Mouse (Mus musculus) spleen, postnatal 10 days (tissue): Measurements from ENCODE around the gene Letmd1.
"Not testable (repeated sequence)": the region's sequence is repeated elsewhere in the genome, so short reads cannot be mapped to it uniquely, and the experiment has no call there.

Experiments used
- DNase-seq, 2 experiments: peaks; one replicate each; pipeline ENCODE4 v3.0.0; 2021 to 2022; ENCODE audit warnings: low spot score in 2 of 2

Gene Letmd1

DNA sequence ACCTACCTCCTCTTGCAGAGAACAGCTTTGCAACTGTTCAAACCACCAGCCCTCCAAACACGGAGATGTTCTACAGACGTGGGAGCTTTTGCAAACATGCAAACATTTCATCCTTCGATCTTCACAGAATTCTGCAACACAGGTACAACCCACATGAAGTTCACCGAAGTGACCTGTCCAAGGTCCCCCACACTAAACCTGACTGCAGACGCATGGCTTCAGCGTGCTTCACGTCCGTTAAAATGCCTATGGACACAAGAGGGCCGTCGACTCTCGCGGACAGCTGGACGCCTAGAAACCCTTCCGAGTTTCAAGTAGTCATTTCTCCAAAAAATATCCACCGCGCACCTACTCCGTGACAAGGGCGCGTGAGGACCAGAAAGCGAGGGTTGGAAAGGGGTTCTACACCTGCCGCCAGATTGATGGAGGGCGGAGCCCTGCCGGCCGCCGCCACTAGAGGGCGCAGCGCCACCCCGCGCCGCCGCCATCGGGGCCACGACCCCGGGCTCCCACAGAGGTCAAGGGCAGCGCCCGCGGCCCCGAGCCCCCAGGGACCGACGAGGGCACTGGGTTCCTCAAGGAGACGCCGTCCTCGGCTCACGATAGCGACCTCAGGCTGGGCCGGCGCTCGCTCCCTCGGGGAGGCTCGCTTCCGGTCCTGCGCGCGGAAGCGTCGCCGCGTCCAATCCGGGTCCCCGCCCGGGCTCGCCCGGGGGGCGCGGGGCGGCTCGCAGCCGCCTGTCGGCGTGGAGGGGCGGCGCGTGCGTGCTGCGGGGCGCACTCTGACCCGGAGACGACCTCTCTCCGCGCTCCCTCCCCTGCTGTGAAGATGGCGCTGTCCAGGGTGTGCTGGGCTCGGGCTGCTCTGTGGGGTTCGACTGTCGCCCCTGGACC lies at the start of gene Letmd1:
Gene Letmd1, plus strand, starts transcription at position 729 of the 894 bp plus-strand sequence.
- peak; percentile 82 to 84 for DNase-seq

DNA sequence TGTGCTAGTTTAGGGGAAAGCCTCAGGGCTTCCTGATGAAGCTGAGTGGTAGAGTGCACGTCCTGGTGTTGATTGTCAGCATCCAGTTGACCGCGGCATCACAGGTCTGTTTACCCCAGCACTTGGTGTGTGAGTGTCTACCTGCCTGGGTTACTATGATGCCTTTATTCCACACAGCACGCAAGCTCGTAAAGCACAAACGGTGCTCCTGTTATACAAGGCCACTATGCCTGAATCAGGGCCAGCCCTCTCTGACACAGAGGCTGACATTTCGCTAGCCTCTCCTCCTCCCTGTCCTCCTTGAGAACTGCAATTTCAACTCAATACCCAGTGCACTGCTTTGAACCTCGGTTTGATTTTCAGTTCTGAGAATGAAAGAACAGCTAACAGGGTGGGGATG lies 49.5 kb upstream of the Letmd1 start:
- DNase-seq: peak in 1 of 2 experiments; percentile 20

DNA sequence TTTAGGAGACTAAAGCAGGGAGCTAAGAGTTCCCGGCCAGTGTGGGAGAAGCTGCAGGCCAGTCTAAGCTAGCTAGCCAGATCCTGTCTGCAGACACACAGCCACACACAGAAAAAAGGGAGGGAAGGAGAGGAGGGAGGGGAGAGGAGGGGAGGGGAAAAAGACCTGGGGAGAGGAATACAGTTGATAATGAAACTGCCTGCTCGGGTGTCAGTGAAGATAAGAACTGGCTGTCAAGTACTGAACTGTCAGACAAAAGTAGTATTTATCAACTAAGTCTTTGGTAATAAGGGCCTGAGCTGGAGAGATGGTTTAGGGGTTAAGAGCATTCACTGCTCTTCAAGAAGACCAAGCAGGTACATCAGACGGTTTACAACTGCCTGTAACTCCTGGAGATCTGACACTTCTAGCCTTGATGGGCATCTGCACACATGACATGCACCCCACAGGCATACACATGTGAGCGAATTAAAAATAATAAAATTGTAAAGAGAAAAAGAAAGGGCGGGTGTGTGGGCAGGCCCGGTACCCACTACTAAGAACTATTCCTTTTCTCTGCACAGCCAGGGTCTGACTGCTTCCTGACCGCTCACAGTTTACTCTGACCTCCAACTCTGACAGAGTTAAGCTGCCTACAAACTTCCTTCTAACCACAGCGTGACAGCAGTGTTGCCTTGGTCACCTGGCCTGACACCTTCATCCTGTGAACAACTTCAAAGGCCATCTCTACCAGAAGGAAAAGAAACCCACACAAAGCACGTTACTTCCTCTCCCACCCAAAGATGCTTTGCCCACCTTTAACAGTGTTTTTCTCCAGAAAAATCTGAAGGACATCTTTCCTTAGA lies 48.7 kb upstream of the Letmd1 start:
- peak; percentile 36 to 42 for DNase-seq

DNA sequence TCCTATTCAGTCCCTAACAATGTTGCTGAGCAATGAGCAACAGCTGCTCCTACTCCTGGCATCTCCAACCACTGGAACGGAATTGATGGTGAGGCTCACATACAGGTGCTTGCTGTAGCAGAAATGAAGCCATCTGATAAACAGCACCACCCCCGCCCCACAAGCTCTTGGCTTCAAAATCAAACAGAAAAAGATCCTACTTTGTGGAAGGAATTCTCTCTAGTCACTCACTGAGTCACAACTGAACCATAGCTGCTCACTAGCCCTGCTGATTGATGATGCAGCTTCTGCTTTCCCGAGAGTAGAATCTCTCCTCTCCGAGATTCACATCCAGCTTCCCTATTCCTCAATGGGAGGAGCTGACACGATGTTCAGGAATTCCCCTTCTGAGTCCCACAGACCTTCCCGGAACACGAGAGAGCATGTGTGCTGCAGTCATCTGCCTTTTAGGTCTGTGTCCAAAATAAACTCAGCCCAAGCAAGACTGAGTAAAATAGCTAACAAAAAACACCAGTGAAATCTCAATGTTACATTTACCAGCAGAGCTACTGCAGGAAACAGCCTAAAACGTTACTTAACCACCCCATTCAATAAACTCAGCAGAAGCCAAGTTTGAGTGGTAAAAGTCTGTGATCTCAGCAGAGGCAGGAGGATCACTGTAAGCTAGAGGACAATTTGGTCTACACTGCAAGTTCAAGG lies 47.6 kb upstream of the Letmd1 start:
- DNase-seq: peak; percentile 24 to 46

DNA sequence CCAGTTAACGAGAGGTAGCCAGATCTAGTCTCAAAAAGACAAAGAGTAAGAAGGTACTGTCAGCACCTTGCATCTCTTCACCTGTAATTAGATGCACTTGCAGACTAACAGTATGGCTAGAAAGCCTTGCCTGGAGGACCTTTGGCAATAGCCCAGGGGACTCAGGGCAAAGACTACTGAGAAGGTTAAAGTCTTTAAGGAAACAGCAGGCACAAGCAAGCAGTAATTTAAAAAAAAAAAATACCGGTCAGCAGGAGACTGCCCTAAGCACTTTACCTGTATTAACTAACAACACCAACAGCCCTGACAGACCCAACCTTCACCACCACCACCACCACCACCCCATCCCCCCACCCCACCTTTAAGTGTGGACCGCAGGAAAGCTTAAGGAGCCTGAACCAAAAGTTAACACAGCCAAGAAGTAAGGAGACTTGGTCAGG lies 47.0 kb upstream of the Letmd1 start, which contains the start of gene Gm5475:
Gene Gm5475, plus strand, starts transcription at position 390 of the 440 bp plus-strand sequence.
- DNase-seq: not testable (repeated sequence)

DNA sequence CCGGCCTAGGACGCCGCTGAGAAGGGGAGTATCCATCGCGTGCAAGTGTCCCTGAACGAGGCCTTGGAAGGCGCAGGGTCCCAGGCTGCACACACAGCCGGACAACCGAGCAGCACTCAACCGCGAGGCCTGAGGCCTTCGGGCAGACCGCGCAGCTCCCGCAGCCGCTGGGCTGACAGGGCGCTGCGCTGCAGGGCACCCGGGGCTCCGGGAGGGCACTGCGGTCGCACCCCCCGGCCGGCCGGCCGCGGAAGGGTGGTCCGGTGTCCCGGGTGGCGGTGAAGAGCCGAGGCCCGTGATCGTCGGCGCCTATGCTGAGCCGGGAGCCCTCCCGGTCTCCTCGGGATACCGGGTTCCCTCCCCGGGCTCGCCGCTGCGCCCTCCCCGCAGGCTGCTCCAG lies 46.3 kb upstream of the Letmd1 start:
- peak in 1 of 2 experiments; percentile 55 for DNase-seq

DNA sequence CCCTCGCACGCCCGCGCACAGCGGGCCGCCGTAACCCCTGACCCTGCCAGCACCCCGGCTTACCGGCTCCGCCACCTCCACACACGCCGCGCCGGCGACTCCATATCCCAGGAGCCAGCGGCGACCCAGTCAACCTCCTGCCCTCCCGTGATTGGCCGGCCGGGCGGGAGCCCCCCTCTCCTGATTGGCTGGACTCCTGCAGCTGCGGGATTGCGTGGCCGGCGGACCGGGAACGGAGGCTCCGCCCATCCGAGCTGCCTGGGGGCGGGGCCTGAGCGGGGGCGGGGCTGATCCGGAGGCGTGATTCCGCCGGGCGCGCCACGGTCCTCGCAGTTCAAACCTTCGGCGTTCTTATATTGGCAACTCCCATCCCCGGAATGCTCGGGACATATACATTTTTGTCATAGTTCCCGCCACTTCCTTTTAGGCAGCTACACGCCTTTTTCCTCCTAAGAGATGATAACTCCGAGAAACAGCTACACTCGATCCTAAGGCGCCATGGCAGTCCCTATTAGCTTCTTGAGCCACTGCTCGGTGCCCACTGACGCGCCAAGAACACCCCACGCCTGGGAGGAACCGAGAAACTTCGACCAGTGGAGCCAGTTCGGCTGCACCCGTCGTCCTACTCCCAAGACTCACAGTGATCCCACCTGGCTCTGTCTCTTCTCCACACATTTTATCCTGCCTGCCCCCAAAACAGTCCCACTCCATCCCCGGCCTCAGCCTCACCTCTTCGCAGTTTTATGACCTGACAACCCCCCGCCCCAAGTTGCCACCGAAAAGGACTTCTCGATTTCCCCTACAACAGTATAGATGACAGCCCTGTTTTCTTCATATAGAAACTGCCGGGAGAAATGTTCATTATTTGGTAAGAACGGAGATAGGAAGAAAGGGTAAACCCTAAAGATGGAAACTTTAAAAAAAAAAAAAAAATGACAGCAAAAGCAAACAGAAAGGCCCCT lies 45.6 kb upstream of the Letmd1 start:
- DNase-seq: peak; percentile 96 to 97

DNA sequence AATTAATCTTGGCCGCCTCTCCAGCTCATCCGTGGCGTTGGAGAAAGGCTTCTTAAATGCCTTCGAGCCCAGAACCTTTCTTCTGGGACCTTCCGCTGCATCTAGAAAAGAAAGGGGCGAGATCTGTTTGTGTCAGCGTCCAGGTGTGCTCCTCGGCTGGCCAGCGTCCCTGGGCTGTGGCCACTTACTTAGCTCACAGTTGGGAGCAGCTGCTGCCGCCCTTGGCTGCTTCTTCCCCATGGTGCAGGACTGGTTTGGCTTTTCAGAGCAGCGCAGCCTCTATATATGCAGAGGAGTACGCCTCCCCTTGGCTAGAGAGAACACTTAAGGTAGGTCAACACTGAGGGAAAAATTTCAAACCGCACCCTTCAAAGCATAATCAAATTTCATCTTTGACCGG lies 44.9 kb upstream of the Letmd1 start:
- DNase-seq: peak; percentile 45 to 53

DNA sequence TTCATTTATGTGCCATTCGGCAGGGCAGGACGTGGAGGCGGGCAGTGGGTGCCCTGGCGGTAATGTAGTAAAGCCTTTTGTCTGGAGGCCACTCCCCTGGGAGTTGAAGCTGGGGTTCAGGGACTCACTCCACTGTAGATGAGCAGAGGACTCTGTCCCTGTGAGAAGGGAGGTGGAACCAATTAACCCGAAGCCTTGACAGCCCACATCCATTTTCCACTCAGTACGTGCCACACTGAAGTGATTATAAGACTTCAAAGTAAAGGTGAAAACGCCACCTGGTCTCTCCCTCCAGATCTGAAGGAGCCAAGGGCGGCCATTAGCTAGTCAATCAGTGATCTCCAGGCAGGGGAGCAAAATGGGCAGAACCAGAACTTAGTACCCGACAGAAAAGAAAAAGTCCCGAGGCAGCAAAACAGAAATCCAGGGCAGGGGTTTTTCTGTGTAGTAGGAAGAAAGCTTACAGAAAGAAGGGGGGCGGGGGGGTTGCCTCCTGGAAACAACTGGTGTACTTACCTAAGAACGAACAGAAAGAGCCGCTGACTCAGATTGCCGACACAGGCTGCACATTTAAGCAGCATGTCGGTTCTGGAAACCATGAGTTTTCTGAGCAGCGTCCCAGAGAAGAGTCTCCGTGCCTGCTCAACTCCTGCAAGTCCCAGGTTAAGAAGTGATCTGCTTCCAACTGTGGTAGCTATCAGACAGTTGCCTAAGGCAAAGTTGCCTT lies 44.3 kb upstream of the Letmd1 start, which contains the start of gene Slc11a2:
Gene Slc11a2, minus strand, starts transcription at position 677 of the 727 bp plus-strand sequence.
- no peak for DNase-seq

DNA sequence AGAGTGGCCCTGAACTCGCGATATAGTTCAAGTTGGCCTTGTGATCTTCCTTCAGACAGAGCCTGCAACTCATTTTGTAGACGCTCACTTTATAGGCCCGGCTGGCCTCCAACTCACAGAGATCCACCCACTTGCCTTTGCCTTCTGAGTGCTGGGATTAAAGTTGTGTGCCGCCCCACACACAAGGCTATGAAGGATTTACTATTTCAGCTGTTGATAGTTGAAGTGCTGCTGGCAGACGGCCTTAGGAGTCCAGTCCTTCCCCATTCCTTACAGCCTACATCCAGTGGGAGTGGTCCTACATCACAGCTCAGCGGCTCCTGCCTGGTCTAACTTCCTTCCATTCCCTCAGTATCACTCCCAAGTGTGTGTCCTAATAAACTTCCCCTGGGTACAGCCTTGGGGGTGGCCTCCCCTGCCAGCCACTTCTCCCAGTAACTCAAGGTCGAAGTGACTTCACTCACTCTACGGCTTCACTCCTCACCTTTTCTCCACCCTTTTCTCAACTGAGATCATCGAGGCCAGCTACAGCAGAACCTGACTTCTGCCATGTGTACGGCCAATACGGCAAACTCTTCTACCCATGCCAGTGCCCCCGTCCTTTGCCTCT lies 40.4 kb upstream of the Letmd1 start:
- no peak for DNase-seq

DNA sequence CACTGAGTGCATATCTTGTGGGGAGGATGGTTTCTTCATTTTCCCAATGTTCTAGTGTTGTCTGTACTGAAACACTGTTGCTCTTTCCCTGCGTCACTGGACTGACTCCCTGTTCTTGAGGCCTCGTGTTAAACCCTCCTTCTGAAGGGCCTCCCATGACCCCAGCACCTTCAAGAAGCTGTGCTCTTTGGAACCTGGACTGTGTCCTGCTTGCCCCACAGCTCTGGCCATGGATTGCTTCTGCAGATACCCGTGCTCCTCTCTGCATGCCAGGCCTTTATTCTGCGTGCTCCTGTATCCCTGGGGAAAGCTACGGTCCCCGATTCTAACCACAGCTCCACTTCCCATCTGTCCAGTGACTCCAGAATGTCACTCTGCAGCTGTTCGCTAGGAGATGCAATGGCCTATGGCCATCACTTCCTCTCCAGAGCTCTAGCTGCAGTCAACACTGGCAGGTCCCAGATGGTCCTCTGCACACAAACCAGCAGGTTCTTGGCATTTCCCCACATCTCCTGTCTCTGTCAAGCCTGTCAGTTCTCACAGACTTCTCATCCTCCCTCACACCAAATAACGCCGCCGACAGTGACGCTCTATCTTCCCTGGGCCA lies 38.8 kb upstream of the Letmd1 start:
- DNase-seq: no peak

DNA sequence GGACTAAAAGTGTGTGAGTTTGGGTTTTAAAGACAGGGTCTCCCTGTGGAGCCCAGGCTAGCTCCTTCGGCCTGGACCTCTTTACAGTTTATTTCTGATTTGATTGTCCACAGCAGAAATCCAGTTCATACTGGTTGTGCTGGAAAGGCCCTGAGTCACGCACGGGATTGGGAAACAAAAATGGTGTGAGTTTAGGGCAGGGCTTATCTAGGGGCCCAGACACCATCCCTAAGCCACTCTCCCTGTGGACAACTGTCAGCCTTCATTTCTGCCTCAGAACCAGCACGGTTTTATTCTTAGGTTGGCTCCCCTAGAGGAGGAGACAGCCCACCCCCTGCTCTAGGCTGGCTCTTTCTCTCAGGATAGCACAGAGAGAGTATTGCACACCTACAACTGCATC lies 35.6 kb upstream of the Letmd1 start:
- DNase-seq: no peak

DNA sequence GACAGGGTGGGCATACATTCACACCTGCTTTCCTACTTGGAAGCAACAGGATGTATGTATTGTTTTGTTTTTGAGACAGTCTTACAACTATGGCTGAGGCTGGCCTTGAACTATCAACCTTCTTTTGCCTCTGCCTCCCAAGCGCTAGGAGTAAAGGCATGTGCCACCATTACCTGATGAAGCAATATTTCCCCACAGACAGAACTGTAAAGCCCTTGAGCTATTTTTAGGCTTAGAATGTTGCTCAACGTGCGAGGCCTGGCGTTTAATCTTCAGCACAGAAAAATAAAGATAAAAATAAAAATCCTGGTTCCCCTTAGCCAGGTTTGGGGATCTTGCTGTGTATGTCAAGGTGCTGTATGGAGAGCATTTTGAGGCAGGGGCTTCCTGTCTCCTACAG lies 32.7 kb upstream of the Letmd1 start:
- DNase-seq: no peak

DNA sequence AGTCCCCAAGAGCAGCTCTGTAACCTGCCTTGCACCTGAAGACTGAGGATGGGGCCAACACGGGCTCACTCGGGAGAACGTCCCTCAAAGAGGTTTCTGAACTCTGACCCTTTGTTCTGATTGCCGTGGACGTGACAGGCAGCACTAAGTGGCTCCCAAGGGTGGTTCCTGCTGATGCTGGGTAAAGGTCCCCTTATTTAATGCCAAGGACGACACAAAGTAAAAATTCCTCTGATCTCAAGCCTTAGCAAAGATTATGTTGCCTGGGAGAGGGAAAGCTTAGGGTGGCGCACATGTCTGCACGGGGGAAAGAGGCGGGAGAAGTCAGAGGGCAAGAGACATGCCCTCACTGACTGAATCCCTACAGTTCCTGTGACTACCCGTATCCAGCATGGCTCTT lies 32.3 kb upstream of the Letmd1 start:
- no peak for DNase-seq

DNA sequence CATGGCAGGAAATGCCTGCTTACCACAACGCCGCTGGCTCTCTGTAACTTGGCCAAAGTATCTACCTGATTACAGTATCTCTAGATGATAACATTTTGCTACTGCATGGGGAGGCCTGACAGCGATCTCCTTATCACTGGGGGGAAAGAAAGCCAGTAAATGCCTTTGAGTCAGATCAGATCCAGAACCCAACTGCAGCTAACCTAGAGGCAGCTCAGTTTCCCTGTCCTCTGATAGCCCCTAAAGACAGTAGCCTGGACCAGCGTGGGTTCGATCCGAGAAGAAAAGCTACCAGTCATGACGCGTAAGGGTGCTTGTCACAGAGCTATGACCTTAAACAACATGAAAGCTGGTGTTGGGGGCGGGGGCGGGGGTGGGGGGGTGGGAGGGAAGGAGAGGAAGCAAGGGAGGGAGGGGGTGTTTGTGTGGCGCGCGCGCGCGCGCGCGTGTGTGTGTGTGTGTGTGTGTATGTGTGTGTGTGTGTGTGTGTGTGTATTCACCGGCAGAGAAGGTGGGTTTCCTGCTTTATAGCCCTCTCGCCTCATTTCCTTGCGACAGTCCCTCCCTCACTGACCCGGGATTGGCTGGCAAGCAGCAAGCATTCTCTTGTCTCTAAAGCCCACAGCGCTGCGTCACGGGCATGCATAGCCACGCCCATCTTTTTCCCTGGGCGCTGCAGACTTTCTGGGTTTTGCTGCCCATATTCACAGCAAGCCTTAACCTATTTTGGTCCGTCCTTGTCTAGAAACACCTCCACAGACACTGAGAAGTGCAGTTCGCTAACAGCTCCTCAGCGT lies 25.5 kb upstream of the Letmd1 start:
- peak; percentile 49 to 86 for DNase-seq

DNA sequence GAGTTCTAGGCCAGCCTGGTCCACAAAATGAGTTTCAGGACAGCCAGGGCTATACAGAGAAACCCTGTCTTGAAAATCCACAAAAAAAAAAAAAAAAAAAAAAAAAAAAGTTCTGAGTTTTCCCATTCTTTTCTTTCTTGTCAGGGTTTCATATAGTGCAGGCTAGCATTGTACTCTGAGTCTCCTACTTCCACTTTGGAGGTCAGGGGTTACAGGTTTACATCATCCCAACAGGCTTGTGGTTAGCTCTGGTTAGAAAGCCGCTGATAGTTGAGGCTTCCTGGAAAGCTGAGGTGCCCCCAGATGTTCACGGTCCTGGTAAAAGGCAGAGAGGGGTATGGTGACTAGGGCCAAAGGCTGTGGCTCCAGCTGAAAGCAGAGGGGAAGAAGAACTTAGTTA lies 21.9 kb upstream of the Letmd1 start:
- DNase-seq: no peak

DNA sequence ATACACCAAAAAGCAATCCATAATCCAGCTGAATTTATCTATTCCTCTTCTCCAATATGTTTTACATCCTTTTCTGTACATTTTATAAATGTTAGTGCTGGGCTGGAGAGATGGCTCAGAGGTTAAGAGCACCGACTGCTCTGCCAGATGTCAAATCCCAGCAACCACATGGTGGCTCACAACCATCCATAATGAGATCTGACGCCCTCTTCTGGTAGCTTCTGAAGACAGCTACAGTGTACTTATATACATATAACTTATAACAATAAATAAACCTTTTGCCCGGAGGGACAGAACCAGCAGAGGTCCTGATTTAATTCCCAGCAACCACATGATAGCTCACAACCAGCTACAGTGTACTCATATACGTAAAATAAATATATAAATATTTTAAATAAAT lies 20.3 kb upstream of the Letmd1 start:
- no peak for DNase-seq

DNA sequence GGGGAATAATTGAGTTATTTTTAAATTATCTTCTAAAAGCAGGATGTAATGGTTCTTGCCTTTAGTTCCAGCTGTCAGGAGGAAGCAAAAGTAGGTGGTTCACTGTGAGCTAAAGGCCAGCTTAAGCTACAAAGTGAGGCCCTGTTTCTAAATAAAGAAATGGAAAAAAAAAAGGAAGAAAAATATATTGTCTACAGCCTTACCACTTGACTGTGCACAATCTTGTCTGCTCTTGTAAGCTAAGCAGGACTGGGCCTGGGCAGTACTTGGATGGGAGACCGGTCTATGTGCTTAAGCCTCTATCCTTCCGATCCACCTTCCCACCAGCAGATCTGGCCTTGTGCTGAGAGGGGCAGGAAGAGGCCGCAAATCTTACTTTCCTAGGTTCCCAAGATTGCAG lies 19.3 kb upstream of the Letmd1 start:
- DNase-seq: no peak
